Mouse (Mus musculus) limb, embryonic 14.5 days (tissue): ENCODE results near the gene Rp2. TPM values are rescaled to one million over a fixed set of nuclear protein-coding genes. Genes with fewer than 3 reads are reported as not detected.

ENCODE experiments used
- ATAC-seq: fragments of 200-750 bp; cut with Nextera tagmentation; 2 replicates; pipeline ENCODE4 v1.8.0; 2017; ENCODE audit warnings: low read depth, moderate number of reproducible peaks, moderate TSS enrichment; ENCODE audit not compliant: low FRiP score
- DNase-seq: peaks from one replicate; pipeline ENCODE4 v3.0.0-alpha.2; 2015; ENCODE audit warnings: low spot score
- H3K27ac ChIP-seq: fragments of 300-500 bp; sonication (generic); replicated peaks from 2 replicates; pipeline ENCODE4 v1.5.1; 2014; ENCODE audit warnings: low read depth, mild to moderate bottlenecking, low read length, moderate library complexity, mixed read lengths
- H3K27me3 ChIP-seq: fragments of 300-500 bp; sonication (generic); 2 replicates; pipeline ENCODE4 v1.6.1; 2014; ENCODE audit warnings: low read length, mixed read lengths; ENCODE audit not compliant: control insufficient read depth, insufficient read depth
- H3K36me3 ChIP-seq: fragments of 300-500 bp; sonication (generic); 2 replicates; pipeline ENCODE4 v1.6.1; 2014; ENCODE audit warnings: mild to moderate bottlenecking, low read length, moderate library complexity, mixed read lengths; ENCODE audit not compliant: control insufficient read depth, insufficient read depth
- H3K4me1 ChIP-seq: fragments of 300-500 bp; sonication (generic); 2 replicates; pipeline ENCODE4 v1.6.1; 2014; ENCODE audit warnings: antibody characterized with exemption, low read length, mixed read lengths; ENCODE audit not compliant: control insufficient read depth, insufficient read depth
- H3K4me2 ChIP-seq: fragments of 300-500 bp; sonication (generic); replicated peaks from 2 replicates; pipeline ENCODE4 v1.6.1; 2014; ENCODE audit warnings: low read depth, mild to moderate bottlenecking, low read length, moderate library complexity; ENCODE audit not compliant: severe bottlenecking
- H3K4me3 ChIP-seq: fragments of 300-500 bp; sonication (generic); replicated peaks from 2 replicates; pipeline ENCODE4 v1.5.1; 2014; ENCODE audit warnings: low read length
- H3K9ac ChIP-seq: fragments of 300-500 bp; sonication (generic); 2 replicates; pipeline ENCODE4 v1.6.1; 2014; ENCODE audit warnings: mild to moderate bottlenecking, low read depth, low read length, moderate library complexity; ENCODE audit not compliant: severe bottlenecking
- H3K9me3 ChIP-seq: fragments of 300-500 bp; sonication (generic); 2 replicates; pipeline ENCODE4 v1.6.1; 2016; ENCODE audit warnings: low read length; ENCODE audit not compliant: control insufficient read depth
- POLR2A ChIP-seq: fragments of 200-500 bp; IDR thresholded peaks from 2 replicates; pipeline ENCODE4 v1.8.0; 2012; ENCODE audit warnings: inconsistent platforms, mild to moderate bottlenecking, moderate library complexity, borderline replicate concordance; ENCODE audit not compliant: insufficient read depth, insufficient read length; ENCODE audit errors: extremely low read depth
- WGBS: fragments of 180-500 bp; shearing (Covaris S2); extraction: QIAGEN DNeasy Blood & Tissue Kit; methylation state at CpG from one replicate; pipeline ENCODE4 v1.1.7; 2014; 5-methylcytosine and 5-hydroxymethylcytosine counted together
- polyA plus RNA-seq, 2 experiments: library from polyadenylated mRNA; depleted of rRNA in 1 of 2; stranded (reverse) in 1 of 2; unstranded in 1 of 2; fragments of >200 nt; fragmentation: Nextera tagmentation in 1 of 2; extraction: Ambion mirVana in 1 of 2; gene quantifications; 2 replicates each; pipeline versions ENCODE4 v1.2.1 to v1.2.3; 2012 to 2014

The Rp2 gene
- polyA plus RNA-seq, 2 experiments: 11.9 to 14.3 TPM

- DNase-seq (peak; percentile 79), ATAC-seq (peak; percentile 95)
- WGBS: 39% methylated on average over 10 of the region's 67 CpGs
- H3K4me1 ChIP-seq: 0 out of 2 replicates have a peak, but pooled peaks cover 2% of the 10 kb centered on the region
- TF ChIP-seq POLR2A: 0 out of 2 replicates have a peak, but pooled peaks have one; percentile 39
- peak within 1 kb of the TSS; percentile 53 for H3K4me2 ChIP-seq
- H3K36me3 ChIP-seq: no peaks in the 10 kb centered on the region
- H3K27ac ChIP-seq: peak within 1 kb of the TSS; percentile 73
- no peaks in the 10 kb centered on the region for H3K27me3 ChIP-seq
- no peaks in the 10 kb centered on the region for H3K9me3 ChIP-seq
- peak within 1 kb of the TSS; percentile 69 for H3K9ac ChIP-seq
- peak within 1 kb of the TSS; percentile 57 for H3K4me3 ChIP-seq
Observed at GRCm38 (mm10) chrX:20425140-20425838, 61.0 kb downstream of the Rp2 start, which contains the start of gene Jade3. TSS of gene Jade3 (plus strand) at chrX:20425688.

- no peaks in the 10 kb centered on the region for H3K27me3 ChIP-seq
- DNase-seq (no peak), ATAC-seq (0 out of 2 replicates have a peak, but pooled peaks have one; percentile 4)
- peak overlapping the region; percentile 73 for H3K27ac ChIP-seq
- no peaks in the 10 kb centered on the region for H3K9me3 ChIP-seq
- 0 out of 2 replicates have a peak, but pooled peaks cover 2% of the 10 kb centered on the region for H3K4me1 ChIP-seq
- H3K4me2 ChIP-seq: peak overlapping the region; percentile 53
- 17% methylated on average over 30 of the region's 51 CpGs for WGBS
- H3K4me3 ChIP-seq: peak overlapping the region; percentile 57
- TF ChIP-seq POLR2A: no peak
- peaks cover 1% of the 10 kb centered on the region; the same call in 1 of the 2 replicates for H3K36me3 ChIP-seq
- H3K9ac ChIP-seq: peak overlapping the region; percentile 69
Observed at GRCm38 (mm10) chrX:20425839-20426449, 61.7 kb downstream of the Rp2 start.

Other genes starting within 250 kb of the Rp2 start
- 1.5 and 1.8 TPM in 2 replicates for gene Slc9a7, start 72.7 kb upstream of the Rp2 start, polyA plus RNA-seq (2012; rRNA removed)
- gene Slc9a7, start 72.7 kb upstream of the Rp2 start, polyA plus RNA-seq (2014; fragmentation: Nextera tagmentation; extraction: Ambion mirVana): 1.4 and 1.8 TPM in 2 replicates
- 3.3 and 4.3 TPM in 2 replicates for gene Jade3, start 61.2 kb downstream of the Rp2 start, polyA plus RNA-seq (2012; rRNA removed)
- gene Jade3, start 61.2 kb downstream of the Rp2 start, polyA plus RNA-seq (2014; fragmentation: Nextera tagmentation; extraction: Ambion mirVana): 6.2 and 7.3 TPM in 2 replicates
- 0.20 TPM in 1 of 2 replicates, not detected in the other for gene Rgn, start 185.3 kb downstream of the Rp2 start, polyA plus RNA-seq (2012; rRNA removed)
- gene Rgn, start 185.3 kb downstream of the Rp2 start, polyA plus RNA-seq (2014; fragmentation: Nextera tagmentation; extraction: Ambion mirVana): 0.26 and 0.36 TPM in 2 replicates